Mouse (Mus musculus) olfactory bulb, adult 2 months (tissue): ENCODE measurements around the gene Zdhhc21.

Source experiments
- CTCF ChIP-seq: fragments of 200-500 bp; IDR thresholded peaks from 2 replicates; pipeline ENCODE4 v1.5.1; 2012; ENCODE audit warnings: low read depth, mild to moderate bottlenecking, low read length, moderate library complexity; ENCODE audit not compliant: insufficient read depth
- POLR2A ChIP-seq: fragments of 200-500 bp; IDR thresholded peaks from 2 replicates; pipeline ENCODE4 v1.6.1; 2012; ENCODE audit warnings: mild to moderate bottlenecking, low read depth, low read length, moderate library complexity; ENCODE audit not compliant: insufficient read depth

DNA sequence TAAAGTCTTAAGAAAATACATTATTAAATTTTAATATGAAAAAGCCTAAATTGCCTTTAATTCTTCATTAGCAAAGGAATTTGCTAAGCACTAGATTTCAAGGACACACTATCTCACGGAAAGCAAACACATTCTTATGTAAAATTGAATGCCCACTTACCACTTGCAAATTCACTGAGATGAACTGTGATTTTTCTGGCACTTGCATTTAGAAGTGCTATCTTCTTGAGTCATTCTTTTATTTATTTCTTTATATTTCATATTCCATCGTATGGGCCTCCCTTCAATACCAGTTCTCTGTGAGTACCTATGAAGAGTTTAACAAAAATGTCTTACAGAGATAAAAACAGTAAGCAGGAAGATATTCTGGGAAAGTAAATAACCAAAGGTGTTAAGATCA is 5.9 kb downstream of the Zdhhc21 start:
- TF ChIP-seq CTCF (no peak), POLR2A (no peak)
